16 mouse cellular contexts compared by ENCODE assay signal in genomic region chr16:70935959-70936358, GRCm38 (mm10).
"Had no signal": no experiment of that assay in that cellular context is flagged by ENCODE, and none has a peak within 500 bp of the region (broad histone marks: within the 10 kb centered on the region; RNA-seq: fewer than 3 reads in every experiment).

No protein-coding gene starts in this region.

- DNase-seq: retina, postnatal 1 day; right cerebral cortex, adult 18-20 months; right cerebral cortex, postnatal 14 days; right cerebral cortex, postnatal 25 days; right cerebral cortex, postnatal 4 days; spleen, adult 18-20 months; thymus, adult 18-20 months; thymus, adult 2 months; thymus, postnatal 14 days; thymus, postnatal 25 days; thymus, postnatal 36 days; thymus, postnatal 4 days had no signal

- H3K27ac ChIP-seq: neural tube, embryonic 13.5 days; neural tube, embryonic 15.5 days; stomach, embryonic 15.5 days; stomach, postnatal 0 days had no signal

- H3K4me1 ChIP-seq: neural tube, embryonic 13.5 days; neural tube, embryonic 15.5 days; stomach, embryonic 15.5 days had no signal

- H3K27me3 ChIP-seq: neural tube, embryonic 13.5 days; neural tube, embryonic 15.5 days; stomach, embryonic 15.5 days had no signal

- H3K9me3 ChIP-seq: neural tube, embryonic 13.5 days; neural tube, embryonic 15.5 days; stomach, embryonic 15.5 days had no signal

- H3K9ac ChIP-seq: neural tube, embryonic 13.5 days; neural tube, embryonic 15.5 days; stomach, embryonic 15.5 days had no signal

- H3K36me3 ChIP-seq: neural tube, embryonic 13.5 days; neural tube, embryonic 15.5 days; stomach, embryonic 15.5 days had no signal

- H3K4me3 ChIP-seq: neural tube, embryonic 13.5 days; neural tube, embryonic 15.5 days; stomach, embryonic 15.5 days had no signal
